Mouse (Mus musculus): ENCODE measurements around the gene Nle1. TPM values are rescaled to one million over a fixed set of nuclear protein-coding genes. Genes with fewer than 3 reads are reported as not detected.
A peak's percentile ranks its signal among the peaks of the same experiment; 100 is the strongest.

Gene Nle1
- polyA plus RNA-seq, 1 experiment from 2014 or later, result 23.7 TPM

DNA sequence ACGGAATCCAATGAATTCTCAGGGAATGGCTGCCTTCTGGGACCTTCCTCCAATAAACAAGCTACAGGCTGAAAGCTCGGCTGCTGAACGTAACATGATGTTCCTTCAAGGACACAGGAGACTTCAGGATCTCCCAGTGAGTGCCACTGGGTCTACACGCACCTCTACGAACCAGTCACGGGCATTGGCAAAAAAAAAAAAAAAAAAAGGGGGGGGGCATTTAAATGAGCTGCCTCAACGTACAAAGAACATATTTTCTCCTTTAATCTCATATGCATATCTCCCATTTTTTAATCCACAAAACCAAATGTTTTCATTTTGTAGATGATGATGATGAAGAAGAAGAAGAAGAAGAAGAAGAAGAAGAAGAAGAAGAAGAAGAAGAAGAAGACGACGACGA is 42.3 kb downstream of the Nle1 start:
- Histone ChIP-seq H3K27ac (ENCODE audit: low read depth, low read length) (no peak overlapping the region), H3K9me3 (ENCODE audit: control insufficient read depth, low read length) (no peaks in the 10 kb centered on the region), H3K9ac (ENCODE audit: low read length) (no peak overlapping the region), H3K36me3 (ENCODE audit: control insufficient read depth, insufficient read depth, low read length) (no peaks in the 10 kb centered on the region), H3K4me3 (ENCODE audit: low read depth, low read length) (no peak overlapping the region), H3K27me3 (ENCODE audit: control insufficient read depth, insufficient read depth, low read length) (no peaks in the 10 kb centered on the region), H3K4me2 (no peak overlapping the region), H3K4me1 (ENCODE audit: control insufficient read depth, insufficient read depth, low read length) (peaks cover 9% of the 10 kb centered on the region)
- no peak for ATAC-seq (ENCODE audit: low FRiP score)
- no peak for DNase-seq (ENCODE audit: low spot score, missing footprints)
- WGBS, result 87% methylated on average over 10 of the region's 10 CpGs

DNA sequence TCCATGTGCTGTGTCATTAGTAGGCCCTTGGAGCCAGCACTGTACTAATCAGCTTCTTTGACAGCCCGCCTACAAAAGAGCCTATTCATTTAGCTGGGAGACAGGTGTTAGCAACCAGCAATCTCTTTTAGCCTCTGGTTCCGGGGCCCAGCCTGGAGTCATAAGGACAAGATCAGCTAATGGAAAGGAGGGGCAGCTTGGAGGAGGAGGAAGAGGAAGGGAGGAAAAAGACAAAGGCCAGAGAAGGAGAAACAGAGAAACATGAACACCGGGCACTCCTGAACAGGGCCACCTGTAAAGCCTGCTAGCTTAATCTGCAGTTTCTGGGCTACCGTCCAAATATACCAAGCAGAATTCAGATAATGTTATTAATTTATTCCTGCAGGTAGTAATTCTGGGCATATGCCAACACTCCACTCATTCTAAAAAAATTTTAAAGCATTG is 44.7 kb downstream of the Nle1 start:
- Histone ChIP-seq H3K4me2 (no peak overlapping the region), H3K36me3 (ENCODE audit: control insufficient read depth, insufficient read depth, low read length) (no peaks in the 10 kb centered on the region), H3K27ac (ENCODE audit: low read depth, low read length) (no peak overlapping the region), H3K4me3 (ENCODE audit: low read depth, low read length) (no peak overlapping the region), H3K9me3 (ENCODE audit: control insufficient read depth, low read length) (no peaks in the 10 kb centered on the region), H3K27me3 (ENCODE audit: control insufficient read depth, insufficient read depth, low read length) (no peaks in the 10 kb centered on the region), H3K4me1 (ENCODE audit: control insufficient read depth, insufficient read depth, low read length) (peaks cover 7% of the 10 kb centered on the region), H3K9ac (ENCODE audit: low read length) (no peak overlapping the region)
- ATAC-seq (ENCODE audit: low FRiP score) (no peak), DNase-seq (ENCODE audit: low spot score, missing footprints) (no peak)
- WGBS, result 70% methylated on average over 4 of the region's 4 CpGs

DNA sequence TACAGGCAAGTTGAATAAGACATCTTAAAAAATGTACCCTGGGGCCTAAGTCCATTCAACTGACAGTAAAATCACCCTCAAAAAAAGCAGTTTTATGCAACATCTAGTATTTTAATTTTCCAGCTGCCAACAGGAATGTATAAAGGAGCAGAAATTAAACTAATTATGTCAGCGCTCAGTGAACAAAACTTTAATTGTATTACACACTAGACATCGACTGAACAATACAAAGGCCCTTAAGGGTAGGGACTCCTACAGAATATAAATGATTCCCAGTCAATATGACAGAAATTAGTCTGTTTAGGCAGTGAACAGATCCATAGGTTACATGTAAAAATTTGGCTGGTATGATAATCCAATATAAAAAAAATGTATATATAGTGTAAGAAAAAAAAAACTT is 45.2 kb downstream of the Nle1 start:
- 76% methylated on average over 2 of the region's 2 CpGs for WGBS
- H3K4me1 ChIP-seq (ENCODE audit: control insufficient read depth, insufficient read depth, low read length), result peaks cover 7% of the 10 kb centered on the region
- H3K27me3 ChIP-seq (ENCODE audit: control insufficient read depth, insufficient read depth, low read length), result no peaks in the 10 kb centered on the region
- DNase-seq (ENCODE audit: low spot score, missing footprints) (no peak), ATAC-seq (ENCODE audit: low FRiP score) (no peak)
- H3K27ac ChIP-seq (ENCODE audit: low read depth, low read length), result no peak overlapping the region
- no peak overlapping the region for H3K4me3 ChIP-seq (ENCODE audit: low read depth, low read length)
- no peaks in the 10 kb centered on the region for H3K36me3 ChIP-seq (ENCODE audit: control insufficient read depth, insufficient read depth, low read length)
- no peaks in the 10 kb centered on the region for H3K9me3 ChIP-seq (ENCODE audit: control insufficient read depth, low read length)
- no peak overlapping the region for H3K4me2 ChIP-seq
- H3K9ac ChIP-seq (ENCODE audit: low read length), result no peak overlapping the region

DNA sequence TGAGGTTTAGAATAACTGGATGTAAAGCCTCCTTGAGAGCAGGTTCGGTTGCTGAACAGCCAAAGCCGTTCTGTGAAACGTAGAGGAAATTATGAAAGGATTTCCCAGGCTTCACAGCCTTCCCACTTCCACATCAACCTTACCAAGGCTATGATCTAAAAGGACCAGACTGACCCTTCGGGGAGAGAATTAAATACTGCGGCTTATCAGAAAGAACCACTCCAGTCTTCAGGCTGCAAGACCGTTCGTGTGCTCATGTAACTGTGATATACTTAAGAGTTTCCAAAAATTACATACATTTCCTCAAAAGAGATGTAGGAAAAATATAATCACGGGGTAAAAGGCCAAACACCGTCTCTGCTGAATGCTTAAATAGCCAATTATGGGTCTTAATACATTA is 45.6 kb downstream of the Nle1 start:
- Histone ChIP-seq H3K9ac (ENCODE audit: low read length) (no peak overlapping the region), H3K4me3 (ENCODE audit: low read depth, low read length) (no peak overlapping the region), H3K9me3 (ENCODE audit: control insufficient read depth, low read length) (no peaks in the 10 kb centered on the region), H3K4me1 (ENCODE audit: control insufficient read depth, insufficient read depth, low read length) (peaks cover 7% of the 10 kb centered on the region), H3K27me3 (ENCODE audit: control insufficient read depth, insufficient read depth, low read length) (no peaks in the 10 kb centered on the region), H3K4me2 (no peak overlapping the region), H3K27ac (ENCODE audit: low read depth, low read length) (no peak overlapping the region), H3K36me3 (ENCODE audit: control insufficient read depth, insufficient read depth, low read length) (no peaks in the 10 kb centered on the region)
- WGBS, result 83% methylated on average over 9 of the region's 9 CpGs
- no peak for DNase-seq (ENCODE audit: low spot score, missing footprints)
- no peak for ATAC-seq (ENCODE audit: low FRiP score)

DNA sequence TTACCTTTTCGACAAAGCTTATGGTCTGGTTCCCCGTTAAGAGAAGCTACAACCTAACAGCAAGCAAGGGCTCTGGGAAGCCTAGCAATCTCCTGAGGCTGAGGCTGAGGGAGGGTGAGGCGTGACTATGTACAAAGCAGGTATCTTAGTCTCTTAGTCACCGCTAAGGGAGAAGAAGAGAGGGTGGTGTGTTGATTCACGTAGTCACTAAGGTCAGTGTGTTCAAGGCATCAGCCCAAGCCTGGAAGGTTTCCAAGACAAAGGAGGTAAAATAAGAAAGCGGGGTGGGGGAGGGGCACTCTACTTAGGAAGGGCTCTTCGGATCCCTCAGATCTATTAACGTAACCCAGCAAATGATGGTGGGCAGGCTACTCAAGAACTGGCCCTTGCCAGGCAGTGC is 46.7 kb downstream of the Nle1 start:
- Histone ChIP-seq H3K36me3 (ENCODE audit: control insufficient read depth, insufficient read depth, low read length) (no peaks in the 10 kb centered on the region), H3K27me3 (ENCODE audit: control insufficient read depth, insufficient read depth, low read length) (no peaks in the 10 kb centered on the region), H3K9me3 (ENCODE audit: control insufficient read depth, low read length) (no peaks in the 10 kb centered on the region), H3K9ac (ENCODE audit: low read length) (no peak overlapping the region), H3K4me3 (ENCODE audit: low read depth, low read length) (no peak overlapping the region), H3K4me2 (no peak overlapping the region), H3K27ac (ENCODE audit: low read depth, low read length) (no peak overlapping the region), H3K4me1 (ENCODE audit: control insufficient read depth, insufficient read depth, low read length) (peaks cover 4% of the 10 kb centered on the region)
- DNase-seq (ENCODE audit: low spot score, missing footprints), result no peak
- WGBS, result 73% methylated on average over 8 of the region's 8 CpGs
- ATAC-seq (ENCODE audit: low FRiP score), result no peak

DNA sequence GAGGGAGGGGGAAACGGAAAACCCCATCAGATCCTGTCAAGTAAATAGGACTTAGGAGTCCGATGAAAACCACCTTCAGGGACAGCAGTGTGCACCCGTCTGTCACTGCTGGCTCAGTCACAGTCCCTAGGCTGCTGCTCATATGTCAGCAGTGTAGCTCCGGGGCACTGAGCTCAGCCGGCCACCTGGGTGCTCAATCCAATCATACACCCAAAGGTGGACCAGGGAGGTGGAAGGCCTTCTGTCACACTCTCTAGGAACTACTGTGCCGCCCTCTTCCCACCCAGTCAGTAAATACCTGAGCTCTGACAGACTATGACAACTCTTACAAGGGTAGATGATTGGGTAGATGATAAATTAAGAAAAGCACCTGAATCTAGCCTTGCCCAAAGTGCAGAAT is 47.5 kb downstream of the Nle1 start:
- 87% methylated on average over 6 of the region's 6 CpGs for WGBS
- ATAC-seq (ENCODE audit: low FRiP score) (no peak), DNase-seq (ENCODE audit: low spot score, missing footprints) (no peak)
- H3K4me2 ChIP-seq, result no peak overlapping the region
- no peak overlapping the region for H3K4me3 ChIP-seq (ENCODE audit: low read depth, low read length)
- H3K27me3 ChIP-seq (ENCODE audit: control insufficient read depth, insufficient read depth, low read length), result no peaks in the 10 kb centered on the region
- H3K9me3 ChIP-seq (ENCODE audit: control insufficient read depth, low read length), result no peaks in the 10 kb centered on the region
- no peak overlapping the region for H3K27ac ChIP-seq (ENCODE audit: low read depth, low read length)
- H3K4me1 ChIP-seq (ENCODE audit: control insufficient read depth, insufficient read depth, low read length), result peaks cover 4% of the 10 kb centered on the region
- no peak overlapping the region for H3K9ac ChIP-seq (ENCODE audit: low read length)
- no peaks in the 10 kb centered on the region for H3K36me3 ChIP-seq (ENCODE audit: control insufficient read depth, insufficient read depth, low read length)

DNA sequence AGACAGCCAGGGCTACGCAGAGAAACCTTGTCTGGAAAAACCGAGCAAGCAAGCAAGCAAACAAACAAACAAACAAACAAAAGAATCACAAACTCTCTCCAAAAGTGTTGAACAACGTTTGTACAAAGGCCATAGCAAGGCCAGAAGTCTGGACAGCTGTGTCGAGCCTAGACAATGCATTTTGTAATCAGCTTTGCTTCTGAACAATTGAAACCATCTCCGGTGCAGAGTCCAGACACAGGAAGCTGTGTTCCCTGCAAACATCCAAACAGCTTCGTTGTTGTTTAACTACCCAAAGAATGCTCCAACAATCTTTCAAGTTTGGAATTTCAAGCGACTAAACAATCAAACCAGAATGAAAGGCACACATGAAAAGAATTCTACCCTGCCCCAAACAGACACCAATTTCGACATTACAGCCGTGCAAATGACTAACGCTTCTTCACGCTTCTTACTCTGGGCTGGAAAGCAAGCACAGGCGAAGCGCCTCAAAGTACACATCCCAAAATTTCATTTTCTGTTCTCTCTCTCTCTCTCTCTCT is 50.8 kb downstream of the Nle1 start:
- ATAC-seq (ENCODE audit: low FRiP score), result no peak
- Histone ChIP-seq H3K4me2 (no peak overlapping the region), H3K9me3 (ENCODE audit: control insufficient read depth, low read length) (no peaks in the 10 kb centered on the region), H3K4me1 (ENCODE audit: control insufficient read depth, insufficient read depth, low read length) (peaks cover 4% of the 10 kb centered on the region), H3K9ac (ENCODE audit: low read length) (no peak overlapping the region), H3K27me3 (ENCODE audit: control insufficient read depth, insufficient read depth, low read length) (no peaks in the 10 kb centered on the region), H3K4me3 (ENCODE audit: low read depth, low read length) (no peak overlapping the region), H3K27ac (ENCODE audit: low read depth, low read length) (no peak overlapping the region), H3K36me3 (ENCODE audit: control insufficient read depth, insufficient read depth, low read length) (no peaks in the 10 kb centered on the region)
- peak; percentile 81 for DNase-seq (ENCODE audit: low spot score, missing footprints)
- 77% methylated on average over 13 of the region's 13 CpGs for WGBS

DNA sequence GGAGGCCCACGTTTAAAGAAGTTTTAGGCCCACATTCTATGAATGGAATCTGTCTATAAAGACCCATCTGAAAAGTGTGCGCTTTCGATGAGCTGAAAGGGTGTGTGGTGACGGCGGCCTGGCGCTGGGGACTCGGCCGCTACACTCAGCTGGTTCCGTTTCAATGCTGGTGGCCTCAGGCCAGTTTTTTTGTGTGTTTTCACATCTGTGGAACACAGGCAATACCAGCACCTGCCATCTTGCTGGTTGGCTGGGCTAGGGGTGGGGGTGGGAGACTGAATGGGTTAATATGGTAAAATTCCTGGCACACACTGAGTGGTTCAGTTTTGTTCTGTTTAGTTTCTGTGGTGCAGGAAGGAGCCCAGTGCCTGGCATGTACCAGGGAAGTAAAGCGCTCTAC is 52.2 kb downstream of the Nle1 start:
- Histone ChIP-seq H3K27ac (ENCODE audit: low read depth, low read length) (no peak overlapping the region), H3K9me3 (ENCODE audit: control insufficient read depth, low read length) (no peaks in the 10 kb centered on the region), H3K4me3 (ENCODE audit: low read depth, low read length) (no peak overlapping the region), H3K36me3 (ENCODE audit: control insufficient read depth, insufficient read depth, low read length) (no peaks in the 10 kb centered on the region), H3K27me3 (ENCODE audit: control insufficient read depth, insufficient read depth, low read length) (no peaks in the 10 kb centered on the region), H3K9ac (ENCODE audit: low read length) (no peak overlapping the region), H3K4me1 (ENCODE audit: control insufficient read depth, insufficient read depth, low read length) (no peaks in the 10 kb centered on the region), H3K4me2 (no peak overlapping the region)
- DNase-seq (ENCODE audit: low spot score, missing footprints) (peak; percentile 80), ATAC-seq (ENCODE audit: low FRiP score) (no peak)
- 67% methylated on average over 10 of the region's 10 CpGs for WGBS

DNA sequence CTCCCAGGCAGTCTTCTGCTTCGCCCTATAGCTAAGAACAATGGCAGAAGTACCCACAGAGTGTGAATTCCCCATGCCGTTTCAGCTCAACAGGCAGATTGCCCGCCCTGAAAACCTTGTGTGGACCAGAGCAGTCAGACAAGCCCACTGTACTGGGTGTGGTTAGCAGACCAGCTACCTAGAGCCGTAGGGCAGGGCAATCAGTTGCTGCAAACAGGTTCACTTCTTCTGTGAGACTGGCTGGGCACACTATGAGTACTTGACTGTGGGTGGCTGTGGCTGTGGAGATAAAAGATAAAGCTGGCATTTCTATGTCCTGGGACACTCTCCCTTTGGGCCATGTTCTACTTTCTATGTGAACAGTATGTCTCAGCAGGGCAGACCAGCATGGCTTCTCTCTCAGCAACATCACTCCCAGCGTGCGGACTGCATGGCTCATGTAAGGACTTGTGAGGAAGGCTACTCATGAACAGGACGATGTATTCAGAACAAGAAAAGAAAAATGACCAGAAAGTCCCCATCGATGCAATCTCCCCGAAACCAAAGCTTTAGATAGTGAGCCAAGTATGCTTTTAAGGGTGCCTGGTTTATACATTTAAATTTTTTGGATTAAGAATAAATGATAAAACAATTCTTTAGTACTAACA is 52.8 kb downstream of the Nle1 start:
- H3K27me3 ChIP-seq (ENCODE audit: control insufficient read depth, insufficient read depth, low read length), result no peaks in the 10 kb centered on the region
- H3K36me3 ChIP-seq (ENCODE audit: control insufficient read depth, insufficient read depth, low read length), result no peaks in the 10 kb centered on the region
- 87% methylated on average over 9 of the region's 9 CpGs for WGBS
- ATAC-seq (ENCODE audit: low FRiP score) (no peak), DNase-seq (ENCODE audit: low spot score, missing footprints) (no peak)
- H3K4me1 ChIP-seq (ENCODE audit: control insufficient read depth, insufficient read depth, low read length), result no peaks in the 10 kb centered on the region
- no peak overlapping the region for H3K9ac ChIP-seq (ENCODE audit: low read length)
- no peak overlapping the region for H3K4me2 ChIP-seq
- no peak overlapping the region for H3K27ac ChIP-seq (ENCODE audit: low read depth, low read length)
- H3K9me3 ChIP-seq (ENCODE audit: control insufficient read depth, low read length), result no peaks in the 10 kb centered on the region
- H3K4me3 ChIP-seq (ENCODE audit: low read depth, low read length), result no peak overlapping the region

Data from midbrain, embryonic 11.5 days (tissue).